Mouse (Mus musculus) gastrocnemius, postnatal 14 days (tissue): ENCODE data around the gene Gm17067. TPM values are rescaled to one million over a fixed set of nuclear protein-coding genes. Genes with fewer than 3 reads are reported as not detected.
"Not testable (repeated sequence)": the region's sequence is repeated elsewhere in the genome, so short reads cannot be mapped to it uniquely, and the experiment has no call there.

Experiments used
- DNase-seq: peaks from one replicate; pipeline ENCODE4 v3.0.0; 2021; ENCODE audit warnings: mixed read lengths
- intact Hi-C: fragments of 180-260 bp; cut with DNase I; formaldehyde crosslinking; loops from one replicate; pipeline ENCODE4 v1.15.1; 2025; ENCODE audit warnings: low total_unique reads
- long read RNA-seq, 2 experiments: library from polyadenylated mRNA; stranded (forward); transcript quantifications; one replicate each; pipeline ENCODE4 v2.0.0; 2021
- total RNA-seq, 2 experiments: library from RNA; stranded (reverse); gene quantifications; 2 replicates each; pipeline ENCODE4 v1.2.3; 2021

Gene Gm17067
- total RNA-seq = not detected
- long read RNA-seq, experiment 1 = 0 reads
- long read RNA-seq, experiment 2 = 0 reads

- intact Hi-C loops, DNase-seq: not testable (repeated sequence)
Measured at GRCm38 (mm10) chr7:42726917-42727316, at the start of gene Gm17067. Gene Gm17067 (minus strand): TSS chr7:42727017.

- intact Hi-C loops = no loop called here
- DNase-seq = no peak
Measured at GRCm38 (mm10) chr7:42749836-42750235, 23.0 kb upstream of the Gm17067 start.

- intact Hi-C loops = no loop called here
- no peak for DNase-seq
Measured at GRCm38 (mm10) chr7:42738536-42739210, 11.9 kb upstream of the Gm17067 start.

DNA sequence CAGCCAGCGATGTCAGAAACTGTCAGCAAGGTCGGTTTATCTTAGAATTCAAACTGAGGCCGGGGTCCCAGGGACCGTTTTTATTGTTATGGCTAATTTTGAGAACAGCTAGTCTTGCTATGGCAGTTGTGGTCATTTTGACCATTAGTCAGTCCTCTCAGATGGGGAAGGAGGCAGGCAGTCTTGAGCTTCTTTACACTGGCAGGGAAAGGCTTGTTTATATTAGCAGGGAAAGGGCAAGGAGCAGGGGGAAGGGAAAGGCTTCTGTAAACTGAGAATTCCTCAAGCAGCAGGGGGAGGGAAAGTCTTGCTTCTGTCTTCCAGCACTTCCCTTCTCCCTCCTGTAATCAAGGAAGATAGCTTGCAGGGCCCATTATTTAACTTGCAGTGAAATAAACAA lies 33.6 kb downstream of the Gm17067 start:
- DNase-seq, intact Hi-C loops: not testable (repeated sequence)

DNA sequence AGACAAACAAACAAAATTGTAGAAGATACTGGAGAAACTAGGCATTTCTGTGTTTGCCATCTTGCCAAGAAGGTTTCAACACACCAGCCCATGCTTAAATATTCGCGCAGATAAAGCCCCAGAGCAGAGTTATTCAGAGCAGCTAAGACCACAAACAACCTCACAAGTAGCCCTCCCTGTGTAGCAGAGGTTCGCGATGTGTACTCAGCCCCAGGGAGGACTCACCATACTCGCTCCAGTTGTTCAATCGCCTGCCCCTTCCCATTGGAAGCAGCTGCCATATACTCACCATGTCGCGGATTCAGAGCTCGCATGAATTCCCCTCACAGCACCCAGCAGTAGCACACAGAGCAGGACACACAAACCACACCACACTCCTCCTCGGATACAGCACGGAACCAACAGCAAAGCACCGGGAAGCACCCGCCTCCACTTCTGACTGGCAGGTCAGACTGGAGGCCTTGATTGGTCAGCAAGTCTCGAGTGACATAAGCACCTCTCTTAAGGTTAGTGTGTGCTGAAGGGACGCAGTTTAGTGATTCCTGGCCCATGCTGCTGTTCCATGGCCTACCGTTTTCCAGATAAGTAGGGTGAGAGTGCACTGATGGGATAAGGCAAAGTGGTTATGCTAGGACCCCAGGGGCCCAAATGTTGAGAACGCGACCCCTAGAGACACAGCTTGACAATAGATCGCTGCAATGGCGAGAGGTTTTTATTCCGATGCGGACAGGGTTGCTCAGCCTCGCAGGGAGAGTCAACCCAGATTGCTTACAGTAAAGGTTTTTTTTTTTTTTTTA lies 34.3 kb downstream of the Gm17067 start, which contains the start of gene Zfp975:
Zfp975 (minus strand) TSS at position 381 of the 797 bp plus-strand sequence.
- intact Hi-C loops = not testable (repeated sequence)

GRCm38 (mm10) chr7:42680081-42680480 lies 46.7 kb downstream of the Gm17067 start:
- intact Hi-C loops, DNase-seq: not testable (repeated sequence)

More for the DNA sequence above, 34.3 kb downstream of the Gm17067 start, which contains the start of gene Zfp975:
- peak; percentile 79 for DNase-seq

GRCm38 (mm10) chr7:42679646-42680045 lies 47.2 kb downstream of the Gm17067 start:
- DNase-seq, intact Hi-C loops: not testable (repeated sequence)

- intact Hi-C loops, DNase-seq: not testable (repeated sequence)
Measured at GRCm38 (mm10) chr7:42660140-42660539, 66.7 kb downstream of the Gm17067 start.

Other genes with a start within 250 kb of the Gm17067 start
- gene Zfp141, start 221.3 kb downstream of the Gm17067 start, total RNA-seq = 1 to 10 TPM; 5.1 to 7.2 TPM
- gene Gm21028, start 148.4 kb downstream of the Gm17067 start, total RNA-seq = not detected
- gene Zfp977, start 134.5 kb downstream of the Gm17067 start, total RNA-seq = under 1 TPM in 1 of 2 experiments, not detected in 1; 0.25 TPM
- under 1 TPM; 0.75 to 0.92 TPM for gene Zfp976, start 84.4 kb downstream of the Gm17067 start, total RNA-seq
- gene Zfp975, start 34.3 kb downstream of the Gm17067 start, total RNA-seq = 1 to 10 TPM; 2.9 TPM
- gene Vmn2r62, start 66.5 kb upstream of the Gm17067 start, total RNA-seq = not detected
- gene Gm2381, start 140.2 kb upstream of the Gm17067 start, total RNA-seq = under 1 TPM in 1 of 2 experiments, not detected in 1; 0.09 TPM
- gene Vmn2r63, start 206.8 kb upstream of the Gm17067 start, total RNA-seq = not detected